Mouse (Mus musculus): Measurements from ENCODE around the gene Fchsd2.

- TF ChIP-seq CTCF (IDR thresholded peaks at IDR 0.05; ENCODE audit: low read depth), result no peak
- TF ChIP-seq EP300 (IDR thresholded peaks at IDR 0.05; ENCODE audit: low read depth), result no peak
Measured at GRCm38 (mm10) chr7:101084816-101085456, 7.7 kb upstream of the Fchsd2 start.
